Mouse (Mus musculus): Measurements from ENCODE around the gene Pakap.

- no peak for TF ChIP-seq POLR2A (IDR thresholded peaks at IDR 0.05; ENCODE audit: low read depth, low read length)
- TF ChIP-seq CTCF (IDR thresholded peaks at IDR 0.05; ENCODE audit: extremely low read depth, insufficient read length, insufficient replicate concordance, low read depth, low read length), result no peak
These were observed 65.1 kb downstream of the Pakap start for GRCm38 (mm10) chr4:57633052-57633451.

Measured in small intestine, adult 2 months (tissue).